Mouse (Mus musculus) olfactory bulb, adult 2 months (tissue): ENCODE data around the gene Ncstn. TPM values are rescaled to one million over a fixed set of nuclear protein-coding genes. Genes with fewer than 3 reads are reported as not detected.

Experiments used
- H3K27ac ChIP-seq: fragments of 200-500 bp; 2 replicates; pipeline ENCODE4 v1.5.1; 2012; ENCODE audit warnings: low read depth, low read length; ENCODE audit not compliant: insufficient read depth
- H3K4me1 ChIP-seq: fragments of 200-500 bp; 2 replicates; pipeline ENCODE4 v1.6.1; 2012; ENCODE audit warnings: low read length; ENCODE audit not compliant: control insufficient read depth, insufficient read depth
- H3K4me3 ChIP-seq: fragments of 200-500 bp; 2 replicates; pipeline ENCODE4 v1.5.1; 2012; ENCODE audit warnings: mild to moderate bottlenecking, low read depth, low read length, moderate library complexity; ENCODE audit not compliant: insufficient read depth
- CTCF ChIP-seq: fragments of 200-500 bp; IDR thresholded peaks from 2 replicates; pipeline ENCODE4 v1.5.1; 2012; ENCODE audit warnings: low read depth, mild to moderate bottlenecking, low read length, moderate library complexity; ENCODE audit not compliant: insufficient read depth
- POLR2A ChIP-seq: fragments of 200-500 bp; IDR thresholded peaks from 2 replicates; pipeline ENCODE4 v1.6.1; 2012; ENCODE audit warnings: mild to moderate bottlenecking, low read depth, low read length, moderate library complexity; ENCODE audit not compliant: insufficient read depth
- WGBS: fragments of 180-500 bp; shearing (Covaris S2); methylation state at CpG from one replicate; pipeline ENCODE4 v1.1.7; 2018; 5-methylcytosine and 5-hydroxymethylcytosine counted together
- polyA plus RNA-seq: library from polyadenylated mRNA; stranded (reverse); fragments of >200 nt; gene quantifications from 2 replicates; pipeline ENCODE4 v1.2.4, GENCODE M21; 2012; ENCODE audit warnings: low replicate concordance; ENCODE audit not compliant: missing spikeins, insufficient read depth, insufficient read length

Gene Ncstn
- polyA plus RNA-seq, 1 experiment: 196 TPM

GRCm38 (mm10) chr1:172016031-172016430, 66.6 kb downstream of the Ncstn start:
- TF ChIP-seq CTCF (no peak), POLR2A (no peak)
- no peak overlapping the region for H3K4me3 ChIP-seq
- H3K4me1 ChIP-seq: peaks cover 36% of the 10 kb centered on the region
- peak overlapping the region; percentile 55; the same call in 1 of the 2 replicates for H3K27ac ChIP-seq
- 20% methylated on average over 8 of the region's 8 CpGs for WGBS

Other genes with a start within 250 kb of the Ncstn start
- not detected in 2 replicates for gene Cd84, start 243.1 kb downstream of the Ncstn start, polyA plus RNA-seq
- gene Gm10521, start 187.1 kb downstream of the Ncstn start, polyA plus RNA-seq: not detected in 2 replicates
- not detected in 2 replicates for gene Slamf6, start 165.3 kb downstream of the Ncstn start, polyA plus RNA-seq
- not detected in 2 replicates for gene Vangl2, start 54.4 kb downstream of the Ncstn start, polyA plus RNA-seq
- gene Nhlh1, start 25.2 kb downstream of the Ncstn start, polyA plus RNA-seq: not detected in 2 replicates
- 120 and 157 TPM in 2 replicates for gene Copa, start 266 bp downstream of the Ncstn start, polyA plus RNA-seq
- 478 TPM in 1 of 2 replicates, not detected in the other for gene Pex19, start 44.0 kb upstream of the Ncstn start, polyA plus RNA-seq
- 96.2 TPM in 1 of 2 replicates, not detected in the other for gene Dcaf8, start 65.3 kb upstream of the Ncstn start, polyA plus RNA-seq
- 189 TPM in 1 of 2 replicates, not detected in the other for gene Pea15a, start 124.0 kb upstream of the Ncstn start, polyA plus RNA-seq
- gene Casq1, start 137.1 kb upstream of the Ncstn start, polyA plus RNA-seq: not detected in 2 replicates
- gene Atp1a4, start 175.6 kb upstream of the Ncstn start, polyA plus RNA-seq: not detected in 2 replicates
- gene Igsf8, start 178.8 kb upstream of the Ncstn start, polyA plus RNA-seq: not detected in 2 replicates
- 130 and 318 TPM in 2 replicates for gene Atp1a2, start 215.3 kb upstream of the Ncstn start, polyA plus RNA-seq
- gene Kcnj9, start 246.5 kb upstream of the Ncstn start, polyA plus RNA-seq: not detected in 2 replicates